Mouse (Mus musculus): ENCODE measurements around the gene Dock1.

- TF ChIP-seq CTCF (IDR thresholded peaks at IDR 0.05; ENCODE audit: extremely low read depth, insufficient read depth, low read length) (no peak), POLR2A (IDR thresholded peaks at IDR 0.05; ENCODE audit: extremely low read depth, insufficient read depth, low read length) (no peak)
Measured at GRCm38 (mm10) chr7:135210296-135210695, 539.8 kb downstream of the Dock1 start.
